Mouse (Mus musculus) kidney, embryonic 15.5 days (tissue): ENCODE data around the gene Ush1g. TPM values are rescaled to one million over a fixed set of nuclear protein-coding genes. Genes with fewer than 3 reads are reported as not detected.

Source experiments
- ATAC-seq: fragments of 200-750 bp; cut with Nextera tagmentation; replicated peaks from 2 replicates; pipeline ENCODE4 v1.8.0; 2017; ENCODE audit warnings: moderate TSS enrichment; ENCODE audit not compliant: low FRiP score
- H3K27ac ChIP-seq: fragments of 300-500 bp; sonication (generic); 2 replicates; pipeline ENCODE4 v1.5.1; 2015; ENCODE audit warnings: mild to moderate bottlenecking, inconsistent platforms
- H3K27me3 ChIP-seq: fragments of 300-500 bp; sonication (generic); 2 replicates; pipeline ENCODE4 v1.6.1; 2015; ENCODE audit warnings: inconsistent platforms
- H3K36me3 ChIP-seq: fragments of 300-500 bp; sonication (generic); 2 replicates; pipeline ENCODE4 v1.6.1; 2015; ENCODE audit warnings: inconsistent platforms
- H3K4me1 ChIP-seq: fragments of 300-500 bp; sonication (generic); 2 replicates; pipeline ENCODE4 v1.6.1; 2015; ENCODE audit warnings: inconsistent platforms
- H3K4me2 ChIP-seq: fragments of 300-500 bp; sonication (generic); 2 replicates; pipeline ENCODE4 v1.6.1; 2015; ENCODE audit warnings: moderate library complexity, mild to moderate bottlenecking, inconsistent platforms
- H3K4me3 ChIP-seq: fragments of 300-500 bp; sonication (generic); replicated peaks from 2 replicates; pipeline ENCODE4 v1.5.1; 2015; ENCODE audit warnings: mild to moderate bottlenecking, inconsistent platforms
- H3K9ac ChIP-seq: fragments of 300-500 bp; sonication (generic); 2 replicates; pipeline ENCODE4 v1.6.1; 2015; ENCODE audit warnings: mild to moderate bottlenecking, inconsistent platforms
- H3K9me3 ChIP-seq: fragments of 300-500 bp; sonication (generic); replicated peaks from 2 replicates; pipeline ENCODE4 v1.6.1; 2016; ENCODE audit warnings: inconsistent platforms
- WGBS: fragments of 180-500 bp; shearing (Covaris S2); methylation state at CpG from one replicate; pipeline ENCODE4 v1.1.7; 2015; ENCODE audit warnings: mixed read lengths; 5-methylcytosine and 5-hydroxymethylcytosine counted together
- polyA plus RNA-seq: library from polyadenylated mRNA; unstranded; fragments of >200 nt; fragmentation: Nextera tagmentation; extraction: Ambion mirVana; gene quantifications from 2 replicates; pipeline ENCODE4 v1.2.1, GENCODE M21; 2015

Gene Ush1g
- polyA plus RNA-seq, 1 experiment from 2014 or later: not detected

DNA sequence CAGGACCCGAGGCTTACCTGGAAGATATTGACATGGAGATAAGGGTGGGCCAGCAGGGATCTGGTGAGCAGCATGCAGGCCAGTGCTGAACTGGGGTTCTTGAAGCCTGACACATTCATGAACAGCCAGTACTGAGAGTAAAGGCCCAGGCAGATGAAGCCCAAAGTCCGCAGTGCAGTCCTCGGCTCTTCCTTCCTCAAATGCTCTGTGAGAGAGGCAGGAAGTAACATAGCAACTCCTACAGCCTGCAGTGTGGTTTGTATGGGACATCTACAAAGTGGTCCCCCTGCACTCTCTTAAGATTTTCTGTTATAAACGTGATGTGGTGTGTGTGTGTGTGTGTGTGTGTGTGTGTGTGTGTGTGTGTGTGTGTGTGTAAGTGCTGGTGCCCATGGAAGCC is 36.6 kb downstream of the Ush1g start:
- Histone ChIP-seq H3K27me3 (0 out of 2 replicates have a peak, but pooled peaks cover 3% of the 10 kb centered on the region), H3K4me3 (no peak overlapping the region), H3K9ac (no peak overlapping the region), H3K27ac (no peak overlapping the region), H3K4me1 (peaks cover 7% of the 10 kb centered on the region), H3K36me3 (no peaks in the 10 kb centered on the region), H3K9me3 (no peaks in the 10 kb centered on the region), H3K4me2 (no peak overlapping the region)
- 64% methylated on average over 4 of the region's 4 CpGs for WGBS
- no peak for ATAC-seq

DNA sequence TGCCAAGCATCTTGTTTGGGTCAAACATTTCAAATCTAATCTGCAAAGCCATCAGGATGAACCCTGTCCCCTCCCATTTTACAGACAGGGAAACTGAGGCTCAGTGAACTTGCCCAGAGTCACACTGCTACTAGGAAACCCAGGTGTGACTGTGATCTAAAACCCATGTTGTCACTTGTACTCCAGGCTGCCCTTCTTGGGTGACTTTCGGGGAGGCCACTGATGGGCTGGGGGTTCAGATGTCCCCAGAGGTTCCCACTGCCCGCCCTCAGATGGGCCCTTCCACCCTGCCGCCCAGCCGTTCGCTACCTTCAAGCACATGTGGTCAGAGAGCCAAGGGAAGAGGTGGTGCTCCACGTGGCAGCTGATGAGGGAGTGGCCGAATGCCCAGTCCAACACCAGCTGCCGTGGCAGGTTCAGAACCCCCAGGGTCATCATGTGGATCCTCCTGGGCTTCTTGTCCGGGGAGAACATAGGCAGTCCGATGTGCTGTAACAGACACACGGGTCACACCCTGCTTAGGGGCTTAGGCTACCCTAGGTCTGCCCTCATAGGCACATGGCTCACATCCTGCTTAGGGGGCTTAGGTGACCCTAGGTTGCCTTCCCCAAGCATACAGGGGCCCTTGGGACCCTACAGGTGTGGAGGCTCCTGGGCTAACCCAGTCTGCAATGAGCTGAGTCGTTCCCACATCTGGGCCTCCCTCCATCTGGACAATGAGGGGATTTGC is 37.8 kb downstream of the Ush1g start:
- 0 out of 2 replicates have a peak, but pooled peaks cover 2% of the 10 kb centered on the region for H3K4me1 ChIP-seq
- no peak overlapping the region for H3K4me2 ChIP-seq
- ATAC-seq: no peak
- no peaks in the 10 kb centered on the region for H3K9me3 ChIP-seq
- no peak overlapping the region for H3K27ac ChIP-seq
- no peaks in the 10 kb centered on the region for H3K36me3 ChIP-seq
- WGBS: 89% methylated on average over 12 of the region's 12 CpGs
- 0 out of 2 replicates have a peak, but pooled peaks cover 3% of the 10 kb centered on the region for H3K27me3 ChIP-seq
- H3K9ac ChIP-seq: no peak overlapping the region
- H3K4me3 ChIP-seq: no peak overlapping the region

- no peak overlapping the region for H3K4me2 ChIP-seq
- WGBS: 74% methylated on average over 9 of the region's 9 CpGs
- 0 out of 2 replicates have a peak, but pooled peaks cover 3% of the 10 kb centered on the region for H3K27me3 ChIP-seq
- H3K27ac ChIP-seq: no peak overlapping the region
- no peak for ATAC-seq
- H3K9me3 ChIP-seq: no peaks in the 10 kb centered on the region
- H3K4me1 ChIP-seq: 0 out of 2 replicates have a peak, but pooled peaks cover 2% of the 10 kb centered on the region
- no peak overlapping the region for H3K4me3 ChIP-seq
- H3K36me3 ChIP-seq: no peaks in the 10 kb centered on the region
- no peak overlapping the region for H3K9ac ChIP-seq
These were observed 38.4 kb downstream of the Ush1g start for GRCm38 (mm10) chr11:115283486-115283765.

GRCm38 (mm10) chr11:115282723-115283485 is 38.9 kb downstream of the Ush1g start:
- 0 out of 2 replicates have a peak, but pooled peaks cover 3% of the 10 kb centered on the region for H3K27me3 ChIP-seq
- no peaks in the 10 kb centered on the region for H3K9me3 ChIP-seq
- no peak overlapping the region for H3K4me3 ChIP-seq
- peaks cover 4% of the 10 kb centered on the region; the same call in 1 of the 2 replicates for H3K4me1 ChIP-seq
- no peak overlapping the region for H3K27ac ChIP-seq
- 79% methylated on average over 8 of the region's 8 CpGs for WGBS
- no peaks in the 10 kb centered on the region for H3K36me3 ChIP-seq
- H3K4me2 ChIP-seq: no peak overlapping the region
- ATAC-seq: no peak
- no peak overlapping the region for H3K9ac ChIP-seq

GRCm38 (mm10) chr11:115282295-115282694 is 39.5 kb downstream of the Ush1g start:
- no peak overlapping the region for H3K4me3 ChIP-seq
- WGBS: 57% methylated on average over 8 of the region's 8 CpGs
- no peak for ATAC-seq

DNA sequence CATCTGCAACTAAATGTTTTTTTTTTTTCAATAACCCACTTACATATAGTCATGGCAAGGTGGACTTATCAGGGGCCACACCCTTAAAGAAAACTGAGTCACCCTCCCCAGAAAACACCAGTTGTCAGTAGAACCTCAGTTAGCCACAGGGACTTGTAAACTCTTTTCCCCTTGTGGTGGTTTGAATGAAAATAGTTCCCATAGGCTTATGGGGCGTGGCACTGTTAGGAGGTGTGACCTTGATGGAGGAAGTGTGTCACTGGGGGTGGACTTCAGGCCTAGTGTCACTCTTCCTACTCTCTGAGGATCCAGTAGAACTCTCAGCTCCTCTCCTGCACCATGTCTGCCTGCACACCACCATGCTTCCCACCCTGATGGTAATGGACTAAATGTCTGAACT is 42.1 kb downstream of the Ush1g start:
- Histone ChIP-seq H3K27ac (no peak overlapping the region), H3K4me2 (no peak overlapping the region), H3K4me3 (no peak overlapping the region), H3K4me1 (peaks cover 19% of the 10 kb centered on the region), H3K9me3 (no peaks in the 10 kb centered on the region), H3K9ac (no peak overlapping the region), H3K36me3 (no peaks in the 10 kb centered on the region), H3K27me3 (no peaks in the 10 kb centered on the region)
- ATAC-seq: no peak
- 85% methylated on average over 1 of the region's 1 CpGs for WGBS

More at GRCm38 (mm10) chr11:115282295-115282694, 39.5 kb downstream of the Ush1g start:
- no peak overlapping the region for H3K27ac ChIP-seq
- H3K9me3 ChIP-seq: no peaks in the 10 kb centered on the region
- peaks cover 8% of the 10 kb centered on the region; the same call in 1 of the 2 replicates for H3K4me1 ChIP-seq
- H3K9ac ChIP-seq: no peak overlapping the region
- 0 out of 2 replicates have a peak, but pooled peaks cover 3% of the 10 kb centered on the region for H3K27me3 ChIP-seq
- H3K36me3 ChIP-seq: no peaks in the 10 kb centered on the region
- H3K4me2 ChIP-seq: no peak overlapping the region

GRCm38 (mm10) chr11:115278176-115278575 is 43.7 kb downstream of the Ush1g start:
- H3K27me3 ChIP-seq: no peaks in the 10 kb centered on the region
- 80% methylated on average over 6 of the region's 6 CpGs for WGBS
- no peak overlapping the region for H3K9ac ChIP-seq
- no peaks in the 10 kb centered on the region for H3K36me3 ChIP-seq
- H3K4me1 ChIP-seq: peaks cover 19% of the 10 kb centered on the region
- H3K4me3 ChIP-seq: no peak overlapping the region
- no peak overlapping the region for H3K27ac ChIP-seq
- ATAC-seq: no peak
- peak overlapping the region; percentile 96 for H3K4me2 ChIP-seq
- no peaks in the 10 kb centered on the region for H3K9me3 ChIP-seq

- H3K9ac ChIP-seq: peak overlapping the region; percentile 53
- H3K4me3 ChIP-seq: peak overlapping the region; percentile 73
- peak overlapping the region; percentile 96 for H3K4me2 ChIP-seq
- H3K36me3 ChIP-seq: no peaks in the 10 kb centered on the region
- WGBS: 17% methylated on average over 7 of the region's 7 CpGs
- no peaks in the 10 kb centered on the region for H3K9me3 ChIP-seq
- ATAC-seq: no peak
- peaks cover 19% of the 10 kb centered on the region for H3K4me1 ChIP-seq
- H3K27ac ChIP-seq: peak overlapping the region; percentile 90
- no peaks in the 10 kb centered on the region for H3K27me3 ChIP-seq
These were observed 44.3 kb downstream of the Ush1g start for GRCm38 (mm10) chr11:115277604-115277975.

- Histone ChIP-seq H3K27me3 (no peaks in the 10 kb centered on the region), H3K27ac (peak within 1 kb of the TSS; percentile 90), H3K4me3 (peak within 1 kb of the TSS; percentile 73), H3K9me3 (no peaks in the 10 kb centered on the region), H3K36me3 (no peaks in the 10 kb centered on the region), H3K4me2 (peak within 1 kb of the TSS; percentile 96), H3K9ac (peak within 1 kb of the TSS; percentile 76), H3K4me1 (peaks cover 19% of the 10 kb centered on the region)
- peak; percentile 97 for ATAC-seq
- under 1% methylated on average over 42 of the region's 42 CpGs for WGBS
These were observed 44.8 kb downstream of the Ush1g start, which contains the start of gene Fdxr for GRCm38 (mm10) chr11:115276780-115277603. Gene Fdxr, minus strand, starts transcription at chr11:115277050.

DNA sequence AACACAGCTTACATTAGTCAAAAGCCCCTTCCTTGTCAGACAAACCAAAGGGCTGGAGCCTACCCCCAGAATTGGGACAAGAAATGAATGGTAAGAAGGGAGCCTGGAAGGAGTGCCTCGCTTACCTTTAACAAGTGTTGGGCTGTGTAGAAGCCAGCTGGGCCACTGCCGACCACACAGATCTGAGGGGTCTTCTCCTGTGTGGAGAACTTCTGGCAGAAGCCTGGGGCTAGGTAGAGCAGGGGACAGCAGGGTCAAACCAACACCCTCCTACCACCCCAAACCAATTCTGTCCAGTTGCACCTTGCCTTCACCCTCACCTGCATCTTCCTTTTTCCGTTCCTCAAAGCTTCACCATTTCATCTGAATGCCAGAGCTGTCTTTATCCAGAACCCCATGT is 45.9 kb downstream of the Ush1g start:
- no peak overlapping the region for H3K27ac ChIP-seq
- H3K9ac ChIP-seq: peak overlapping the region; percentile 76; the same call in 1 of the 2 replicates
- no peak for ATAC-seq
- 63% methylated on average over 3 of the region's 3 CpGs for WGBS
- H3K4me2 ChIP-seq: peak overlapping the region; percentile 96
- peak overlapping the region; percentile 73 for H3K4me3 ChIP-seq
- peaks cover 19% of the 10 kb centered on the region for H3K4me1 ChIP-seq
- H3K27me3 ChIP-seq: no peaks in the 10 kb centered on the region
- H3K36me3 ChIP-seq: no peaks in the 10 kb centered on the region
- H3K9me3 ChIP-seq: no peaks in the 10 kb centered on the region

DNA sequence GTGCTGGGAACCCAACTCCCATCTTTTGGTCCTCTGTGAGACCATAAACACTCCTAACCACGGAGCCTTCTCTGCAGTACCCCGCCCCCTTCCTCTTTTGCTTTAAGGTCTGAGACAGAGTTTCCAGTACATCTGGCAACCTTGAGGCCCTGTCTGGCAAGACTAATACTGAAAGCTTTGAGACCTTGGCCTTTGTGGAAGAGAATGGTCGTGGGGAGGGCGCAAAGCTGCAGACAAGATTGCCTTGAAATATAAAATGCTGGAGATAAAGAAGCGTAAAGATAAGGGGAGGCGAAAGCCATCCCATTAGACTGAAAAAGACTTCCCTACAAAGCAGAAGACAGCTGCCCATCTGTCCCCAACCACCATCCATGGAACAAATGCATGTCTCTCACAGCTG is 46.3 kb downstream of the Ush1g start:
- Histone ChIP-seq H3K27me3 (no peaks in the 10 kb centered on the region), H3K4me3 (no peak overlapping the region), H3K4me2 (no peak overlapping the region; the same call in 1 of the 2 replicates), H3K36me3 (no peaks in the 10 kb centered on the region), H3K27ac (no peak overlapping the region), H3K4me1 (peaks cover 19% of the 10 kb centered on the region), H3K9me3 (no peaks in the 10 kb centered on the region), H3K9ac (no peak overlapping the region)
- WGBS: 80% methylated on average over 6 of the region's 6 CpGs
- ATAC-seq: no peak
